ENCODE assay signal across 22 mouse cellular contexts in the genomic region with DNA sequence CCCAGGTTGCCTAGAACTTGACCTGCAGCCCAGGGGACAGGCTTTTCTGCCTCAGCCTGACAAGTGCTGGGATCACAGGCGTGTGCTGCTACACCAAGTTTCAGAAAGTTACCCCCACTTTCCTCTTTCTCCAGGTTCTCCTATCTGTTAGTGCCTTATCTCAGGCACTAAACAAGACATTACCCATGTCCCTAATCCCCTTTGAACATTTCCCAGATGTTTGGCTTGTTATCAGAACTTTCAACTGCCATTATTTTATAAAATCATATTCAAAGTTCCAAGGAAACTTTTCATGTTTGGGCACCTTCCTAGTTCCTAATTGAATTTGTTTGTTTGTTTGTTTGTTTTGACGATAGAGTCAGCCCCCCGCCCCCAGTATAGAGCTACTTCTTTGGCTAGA. TPM values are rescaled to one million over a fixed set of nuclear protein-coding genes. Genes with fewer than 3 reads are reported as not detected.
DNase-seq lines count a peak whose midpoint lies in the region; ATAC-seq and TF ChIP-seq lines count a peak whose summit lies in the region.
"Had no signal": no experiment of that assay in that cellular context is flagged by ENCODE, and none has a peak within 500 bp of the region (broad histone marks: within the 10 kb centered on the region; RNA-seq: fewer than 3 reads in every experiment).

No protein-coding gene starts in this region.

- no peak overlapping the region for H3K4me2 ChIP-seq in lung, embryonic 15.5 days
- peak overlapping the region; percentile 42; the same call in 1 of the 2 replicates for H3K4me2 ChIP-seq in CH12.LX (ENCODE audit: insufficient read depth, low read depth, poor library complexity, severe bottlenecking)
- H3K4me2 ChIP-seq in hindbrain, embryonic 14.5 days (replicated peaks) = no peak overlapping the region

- no peak for TF ChIP-seq CTCF in CH12.LX (conservative IDR thresholded peaks at IDR 0.05 in 1 of 2, IDR thresholded peaks at IDR 0.05 in 1 of 2; ENCODE audit: low read depth in 2 of 2, low read length in 2 of 2)
- no peak for TF ChIP-seq CTCF in MEL (IDR thresholded peaks at IDR 0.05 in 2 of 3, conservative IDR thresholded peaks at IDR 0.05 in 1 of 3; ENCODE audit: control insufficient read depth in 1 of 3, insufficient read depth in 1 of 3, low read depth in 2 of 3, low read length in 3 of 3, poor library complexity in 1 of 3, severe bottlenecking in 1 of 3)

- H3K4me1 ChIP-seq in lung, embryonic 15.5 days = peaks cover 41% of the 10 kb centered on the region
- H3K4me1 ChIP-seq in CH12.LX (ENCODE audit: control insufficient read depth in 1 of 2, insufficient read depth in 2 of 2) (peaks cover 38 to 71% of the 10 kb centered on the region in 2 experiments), MEL (ENCODE audit: control insufficient read depth in 1 of 2, insufficient read depth in 2 of 2, low read length in 2 of 2) (peaks cover 14 to 30% of the 10 kb centered on the region in 2 experiments; a peak in 3 of 4 replicates)
- peaks cover 7% of the 10 kb centered on the region; the same call in 1 of the 2 replicates for H3K4me1 ChIP-seq in hindbrain, embryonic 14.5 days (replicated peaks; ENCODE audit: control insufficient read depth, insufficient read depth, low read length)

- no peak for DNase-seq in lung, postnatal 14 days
- DNase-seq in CH12.LX (ENCODE audit: extremely low read depth) (no peak), MEL (ENCODE audit: low read depth, low spot score) (peak; percentile 24)
- no peak for DNase-seq in embryo, embryonic 11 days
- no peak for DNase-seq in hindbrain, embryonic 14.5 days (ENCODE audit: low spot score)
- DNase-seq: adrenal gland, adult 2 months; adrenal gland, adult 8-10 months; adrenal gland, postnatal 10 days; adrenal gland, postnatal 14 days; adrenal gland, postnatal 25 days; adrenal gland, postnatal 36 days; B cell, adult 2 months; cerebellum, adult 11 months; cerebellum, adult 11-12 months; cerebellum, adult 18-20 months; cerebellum, adult 2 months; cerebellum, adult 8-10 months had no signal

- no peak for TF ChIP-seq EP300 in CH12.LX (IDR thresholded peaks at IDR 0.05; ENCODE audit: low read length)
- TF ChIP-seq EP300 in MEL (IDR thresholded peaks at IDR 0.05; ENCODE audit: low read depth in 1 of 2, low read length in 2 of 2) = peak; percentile 76 to 82

- TF ChIP-seq POLR2A in CH12.LX (IDR thresholded peaks at IDR 0.05; ENCODE audit: low read depth, low read length) (no peak), MEL (IDR thresholded peaks at IDR 0.05; ENCODE audit: control insufficient read depth in 1 of 2, insufficient read depth in 1 of 2, low read depth in 1 of 2, low read length in 2 of 2, poor library complexity in 1 of 2) (no peak)

- H3K27ac ChIP-seq in lung, embryonic 15.5 days = 0 out of 2 replicates have a peak overlapping the region, but pooled peaks have one; percentile 15
- H3K27ac ChIP-seq in CH12.LX (ENCODE audit: insufficient read depth, low read depth) = no peak overlapping the region
- H3K27ac ChIP-seq in MEL (ENCODE audit: control insufficient read depth, low read depth, low read length) = peak overlapping the region; percentile 11; the same call in 1 of the 2 replicates
- H3K27ac ChIP-seq in hindbrain, embryonic 14.5 days = no peak overlapping the region

- ATAC-seq in lung, embryonic 15.5 days (ENCODE audit: borderline replicate concordance, extremely low read depth, low FRiP score, low TSS enrichment) = no peak
- no peak for ATAC-seq in hindbrain, embryonic 14.5 days (ENCODE audit: low FRiP score)
- ATAC-seq: activated CD4-positive, CD25-positive, alpha-beta regulatory T cell, adult 4 months; CD4-positive, CD25-positive, alpha-beta regulatory T cell, adult 4 months; Patski had no signal

- WGBS in lung, embryonic 15.5 days = 51% methylated on average over 3 of the region's 3 CpGs
- WGBS in hindbrain, embryonic 14.5 days = 86% methylated on average over 3 of the region's 3 CpGs

- H3K79me2 ChIP-seq in CH12.LX (replicated peaks; ENCODE audit: control insufficient read depth, extremely low read depth, insufficient read depth, poor library complexity, severe bottlenecking) (peaks cover 73% of the 10 kb centered on the region), MEL (ENCODE audit: control insufficient read depth, insufficient read depth, low read length, poor library complexity) (no peaks in the 10 kb centered on the region; the same call in 1 of the 2 replicates)

- H3K9me3 ChIP-seq in lung, embryonic 15.5 days = no peaks in the 10 kb centered on the region
- peaks cover 7% of the 10 kb centered on the region for H3K9me3 ChIP-seq in CH12.LX (replicated peaks; ENCODE audit: low read length)
- H3K9me3 ChIP-seq in MEL (replicated peaks; ENCODE audit: insufficient read depth, low read length) = no peaks in the 10 kb centered on the region
- H3K9me3 ChIP-seq in hindbrain, embryonic 14.5 days (ENCODE audit: control insufficient read depth, low read length) = no peaks in the 10 kb centered on the region

- 0 out of 2 replicates have a peak, but pooled peaks cover 8% of the 10 kb centered on the region for H3K27me3 ChIP-seq in lung, embryonic 15.5 days
- H3K27me3 ChIP-seq in CH12.LX (replicated peaks) (no peaks in the 10 kb centered on the region), MEL (ENCODE audit: control insufficient read depth in 1 of 2, insufficient read depth in 2 of 2, low read length in 2 of 2) (no peaks in the 10 kb centered on the region)
- 0 out of 2 replicates have a peak, but pooled peaks cover 5% of the 10 kb centered on the region for H3K27me3 ChIP-seq in hindbrain, embryonic 14.5 days (ENCODE audit: control insufficient read depth, insufficient read depth, low read length)
- H3K27me3 ChIP-seq: Patski had no signal

- no peaks in the 10 kb centered on the region for H3K36me3 ChIP-seq in lung, embryonic 15.5 days
- H3K36me3 ChIP-seq in CH12.LX (replicated peaks in 1 of 2; ENCODE audit: control insufficient read depth in 1 of 2, insufficient read depth in 1 of 2, low read length in 1 of 2) = peaks cover 0 to 9% of the 10 kb centered on the region in 2 experiments
- peaks cover 0 to 32% of the 10 kb centered on the region in 2 experiments; a peak in 2 of 4 replicates for H3K36me3 ChIP-seq in MEL (ENCODE audit: control insufficient read depth in 1 of 2, insufficient read depth in 2 of 2, low read length in 2 of 2)
- H3K36me3 ChIP-seq in hindbrain, embryonic 14.5 days (replicated peaks; ENCODE audit: control insufficient read depth, insufficient read depth) = no peaks in the 10 kb centered on the region
- H3K36me3 ChIP-seq: G1E had no signal

- in situ Hi-C loops in CH12.LX (cut with MboI; ENCODE audit: low pct_ligation_motif_present, low pct_unique_long_range_greater_than_20kb, low sequenced_read_pairs) = loop anchor here (5.0 kb wide), 1 partner anchor 34 kb away; no protein-coding TSS in a partner anchor

- TF ChIP-seq RAD21 in CH12.LX (IDR thresholded peaks at IDR 0.05; ENCODE audit: low read depth, low read length) = no peak
- TF ChIP-seq RAD21 in MEL (IDR thresholded peaks at IDR 0.05; ENCODE audit: low read depth, low read length) = no peak

- no peak overlapping the region for H3K4me3 ChIP-seq in lung, embryonic 15.5 days
- H3K4me3 ChIP-seq in CH12.LX (replicated peaks in 1 of 3; ENCODE audit: low read depth in 2 of 3, low read length in 2 of 3, poor library complexity in 1 of 3) = no peak overlapping the region
- no peak overlapping the region; a peak in 1 of 4 replicates for H3K4me3 ChIP-seq in MEL (ENCODE audit: control insufficient read depth in 1 of 2, insufficient read depth in 1 of 2, low read depth in 2 of 2, low read length in 2 of 2)
- no peak overlapping the region for H3K4me3 ChIP-seq in hindbrain, embryonic 14.5 days (replicated peaks; ENCODE audit: low read length)

- dilution Hi-C loops in CH12.LX (cut with MboI; ENCODE audit: extremely low pct_ligation_motif_present, extremely low pct_unique_long_range_greater_than_20kb, low sequenced_read_pairs) = no loop called here

- no peak overlapping the region for H3K9ac ChIP-seq in lung, embryonic 15.5 days
- H3K9ac ChIP-seq in CH12.LX (ENCODE audit: insufficient read depth, low read depth) (no peak overlapping the region), MEL (ENCODE audit: control insufficient read depth, low read depth, low read length, poor library complexity, severe bottlenecking) (no peak overlapping the region)
- no peak overlapping the region for H3K9ac ChIP-seq in hindbrain, embryonic 14.5 days

TF ChIP-seq in CH12.LX, 34 proteins besides CTCF, POLR2A, EP300 and RAD21:
- TF ChIP-seq POLR2AphosphoS2 (IDR thresholded peaks at IDR 0.05; ENCODE audit: low read depth, low read length) (no peak), JUND (conservative IDR thresholded peaks at IDR 0.05; ENCODE audit: low read depth, low read length) (no peak)

TF ChIP-seq in MEL, 35 proteins besides CTCF, POLR2A, EP300 and RAD21:
- TF ChIP-seq MYB (IDR thresholded peaks at IDR 0.05; ENCODE audit: low read depth, low read length) (peak; percentile 55; the same call in 1 of the 2 replicates), TCF12 (IDR thresholded peaks at IDR 0.05; ENCODE audit: low read depth, low read length) (peak; percentile 72), ETS1 (IDR thresholded peaks at IDR 0.05; ENCODE audit: low read depth, low read length) (peak; percentile 26; the same call in 1 of the 2 replicates), GATA1 (IDR thresholded peaks at IDR 0.05; ENCODE audit: low read depth, low read length) (peak; percentile 73), POLR2AphosphoS5 (IDR thresholded peaks at IDR 0.05; ENCODE audit: borderline replicate concordance, low read depth, low read length) (no peak)
TF ChIP-seq in MEL: peak in this region for 4.

RNA-seq across cellular contexts. Expression of a gene that starts 4.0 kb away (rescaled TPM):
- polyA plus RNA-seq in lung, embryonic 15.5 days (2015; fragmentation: Nextera tagmentation; extraction: Ambion mirVana) = 133 and 147 TPM in 2 replicates
- total RNA-seq in CH12.LX (2012; rRNA removed) (73.7 and 85.1 TPM in 2 replicates), CH12.LX (2014; rRNA removed) (29.3 and 34.6 TPM in 2 replicates), MEL (2012; rRNA removed) (17.5 and 18.1 TPM in 2 replicates)
- polyA plus RNA-seq in CH12.LX (2012; ENCODE audit: insufficient read length, low read depth) (32.4 and 37.3 TPM in 2 replicates), MEL (2012; ENCODE audit: insufficient read depth in 1 of 2, insufficient read length in 2 of 2, low read depth in 1 of 2, low replicate concordance in 2 of 2, missing spikeins in 1 of 2) (10 to 100 TPM in 1 of 2 experiments, not detected in 1; 21.5 TPM)
- 37.9 and 38.4 TPM in 2 replicates for polyA plus RNA-seq in hindbrain, embryonic 14.5 days (2014; fragmentation: Nextera tagmentation; extraction: Ambion mirVana)

Comparison
In these comparisons a context has a peak if more than half of its experiments do, and no peak if none do; other contexts are left out.
1. H3K27ac ChIP-seq: peak in lung, embryonic 15.5 days (single experiment) and MEL (single experiment); none in CH12.LX (single experiment) and hindbrain, embryonic 14.5 days (single experiment).